Mouse (Mus musculus) CH12.LX (cell line): ENCODE measurements at regions not wholly inside any gene's neighbourhood (a gene's known extent, or its start where the extent isn't known, plus 50 kb on each side); places are given as distances from the start of the nearest gene placed in this dataset.

Experiments
- DNase-seq: peaks from one replicate; pipeline ENCODE4 v3.0.0-alpha.2; 2013; ENCODE audit errors: extremely low read depth
- H3K27ac ChIP-seq: 2 replicates; pipeline ENCODE4 v1.5.1; 2012; ENCODE audit warnings: low read depth, mild to moderate bottlenecking, control low read depth, moderate library complexity; ENCODE audit not compliant: insufficient read depth
- H3K27me3 ChIP-seq: replicated peaks from 2 replicates; pipeline ENCODE3; 2012; ENCODE audit warnings: inconsistent platforms
- H3K36me3 ChIP-seq, 2 experiments: replicated peaks in 1 of 2; 2 replicates each; pipeline versions ENCODE3 to v1.6.1; 2012; ENCODE audit warnings: inconsistent platforms in 1 of 2, low read length in 1 of 2, mild to moderate bottlenecking in 1 of 2, mixed read lengths in 1 of 2, moderate library complexity in 1 of 2; ENCODE audit not compliant: control insufficient read depth in 1 of 2, insufficient read depth in 1 of 2
- H3K4me1 ChIP-seq, 2 experiments: 2 replicates each; pipeline ENCODE4 v1.6.1; 2012; ENCODE audit warnings: inconsistent platforms in 1 of 2, moderate library complexity in 1 of 2; ENCODE audit not compliant: insufficient read depth in 2 of 2, control insufficient read depth in 1 of 2
- H3K4me2 ChIP-seq: 2 replicates; pipeline ENCODE4 v1.6.1; 2012; ENCODE audit warnings: low read depth, mild to moderate bottlenecking, control low read depth; ENCODE audit not compliant: poor library complexity, insufficient read depth, severe bottlenecking
- H3K4me3 ChIP-seq, 3 experiments: fragments of 150-350 bp in 1 of 3; sonication (generic) in 1 of 3; replicated peaks in 1 of 3; 2 replicates each; pipeline versions ENCODE3 to v1.5.1; 2011 to 2012; ENCODE audit warnings: low read depth in 2 of 3, low read length in 2 of 3, mild to moderate bottlenecking in 2 of 3, moderate library complexity in 2 of 3, control low read depth in 1 of 3, improper control_type of control experiment in 1 of 3, inconsistent platforms in 1 of 3, mixed read lengths in 1 of 3; ENCODE audit not compliant: poor library complexity in 1 of 3
- H3K79me2 ChIP-seq: replicated peaks from 2 replicates; pipeline ENCODE4 v1.6.1; 2012; ENCODE audit warnings: mild to moderate bottlenecking, moderate library complexity; ENCODE audit not compliant: control insufficient read depth, poor library complexity, insufficient read depth, severe bottlenecking; ENCODE audit errors: extremely low read depth
- H3K9ac ChIP-seq: 2 replicates; pipeline ENCODE4 v1.6.1; 2012; ENCODE audit warnings: low read depth, mild to moderate bottlenecking, control low read depth, moderate library complexity; ENCODE audit not compliant: insufficient read depth
- H3K9me3 ChIP-seq: replicated peaks from 2 replicates; pipeline ENCODE3; 2012; ENCODE audit warnings: low read length, inconsistent platforms, mixed read lengths
- CHD1 ChIP-seq: IDR thresholded peaks from 2 replicates; pipeline ENCODE4 v1.6.1; 2012; ENCODE audit warnings: low read depth, low read length, improper control_type of control experiment, inconsistent platforms
- CHD2 ChIP-seq: IDR thresholded peaks from 2 replicates; pipeline ENCODE4 v1.6.1; 2011; ENCODE audit warnings: low read length, improper control_type of control experiment
- CTCF ChIP-seq, 2 experiments: IDR thresholded peaks in 1 of 2; conservative IDR thresholded peaks in 1 of 2; 2 replicates each; pipeline ENCODE4 v1.5.1; 2011 to 2012; ENCODE audit warnings: low read depth in 2 of 2, low read length in 2 of 2, improper control_type of control experiment in 1 of 2, inconsistent platforms in 1 of 2, mild to moderate bottlenecking in 1 of 2, moderate library complexity in 1 of 2
- GABPA ChIP-seq: IDR thresholded peaks from 2 replicates; pipeline ENCODE4 v1.6.1; 2012; ENCODE audit warnings: low read depth, low read length, improper control_type of control experiment, inconsistent platforms; ENCODE audit not compliant: insufficient replicate concordance
- IRF4 ChIP-seq: IDR thresholded peaks from 2 replicates; pipeline ENCODE4 v1.6.1; 2014; ENCODE audit warnings: low read depth, mild to moderate bottlenecking, inconsistent platforms, low read length, improper control_type of control experiment
- JUN ChIP-seq: IDR thresholded peaks from 2 replicates; pipeline ENCODE4 v1.6.1; 2011; ENCODE audit warnings: low read depth, mild to moderate bottlenecking, low read length, improper control_type of control experiment, moderate library complexity; ENCODE audit not compliant: insufficient read depth
- JUND ChIP-seq: conservative IDR thresholded peaks from 2 replicates; pipeline ENCODE4 v1.6.1; 2011; ENCODE audit warnings: low read depth, low read length, improper control_type of control experiment
- MAFK ChIP-seq: IDR thresholded peaks from 2 replicates; pipeline ENCODE4 v1.6.1; 2011; ENCODE audit warnings: low read length, improper control_type of control experiment; ENCODE audit not compliant: insufficient replicate concordance
- MAZ ChIP-seq: IDR thresholded peaks from 2 replicates; pipeline ENCODE4 v1.6.1; 2012; ENCODE audit warnings: low read depth, mild to moderate bottlenecking, inconsistent platforms, low read length, improper control_type of control experiment, moderate library complexity
- MEF2A ChIP-seq: IDR thresholded peaks from 2 replicates; pipeline ENCODE4 v1.6.1; 2014; ENCODE audit warnings: low read depth, mild to moderate bottlenecking, inconsistent platforms, low read length, improper control_type of control experiment, borderline replicate concordance
- MXI1 ChIP-seq: IDR thresholded peaks from 2 replicates; pipeline ENCODE4 v1.6.1; 2011; ENCODE audit warnings: mild to moderate bottlenecking, low read depth, low read length, improper control_type of control experiment
- MYC ChIP-seq: IDR thresholded peaks from 2 replicates; pipeline ENCODE4 v1.6.1; 2011; ENCODE audit warnings: low read depth, mild to moderate bottlenecking, improper control_type of control experiment, low read length
- NELFE ChIP-seq: IDR thresholded peaks from 2 replicates; pipeline ENCODE4 v1.6.1; 2011; ENCODE audit warnings: low read depth, low read length, improper control_type of control experiment
- NRF1 ChIP-seq: IDR thresholded peaks from 2 replicates; pipeline ENCODE4 v1.6.1; 2014; ENCODE audit warnings: low read depth, mild to moderate bottlenecking, inconsistent platforms, low read length, improper control_type of control experiment, moderate library complexity
- PAX5 ChIP-seq: IDR thresholded peaks from 2 replicates; pipeline ENCODE4 v1.6.1; 2012; ENCODE audit warnings: low read length, inconsistent platforms, mixed read lengths
- POLR2A ChIP-seq: IDR thresholded peaks from 2 replicates; pipeline ENCODE4 v1.6.1; 2011; ENCODE audit warnings: low read depth, mild to moderate bottlenecking, improper control_type of control experiment, low read length
- POLR2AphosphoS2 ChIP-seq: IDR thresholded peaks from 2 replicates; pipeline ENCODE4 v1.6.1; 2011; ENCODE audit warnings: low read depth, low read length, improper control_type of control experiment
- RCOR1 ChIP-seq: conservative IDR thresholded peaks from 2 replicates; pipeline ENCODE4 v1.6.1; 2012; ENCODE audit warnings: low read depth, mild to moderate bottlenecking, inconsistent platforms, low read length, improper control_type of control experiment
- SIN3A ChIP-seq: IDR thresholded peaks from 2 replicates; pipeline ENCODE4 v1.6.1; 2012; ENCODE audit warnings: low read length, improper control_type of control experiment, inconsistent platforms
- SMC3 ChIP-seq: IDR thresholded peaks from 2 replicates; pipeline ENCODE4 v1.6.1; 2011; ENCODE audit warnings: low read depth, low read length, improper control_type of control experiment
- TBP ChIP-seq: conservative IDR thresholded peaks from 2 replicates; pipeline ENCODE4 v1.6.1; 2011; ENCODE audit warnings: low read depth, low read length, improper control_type of control experiment
- TCF12 ChIP-seq: IDR thresholded peaks from 2 replicates; pipeline ENCODE4 v1.6.1; 2014; ENCODE audit warnings: low read depth, mild to moderate bottlenecking, inconsistent platforms, low read length, improper control_type of control experiment
- USF1 ChIP-seq: IDR thresholded peaks from 2 replicates; pipeline ENCODE4 v1.6.1; 2014; ENCODE audit warnings: low read depth, mild to moderate bottlenecking, inconsistent platforms, low read length, improper control_type of control experiment
- ZC3H11A ChIP-seq: IDR thresholded peaks from 2 replicates; pipeline ENCODE4 v1.6.1; 2012; ENCODE audit warnings: low read depth, mild to moderate bottlenecking, inconsistent platforms, low read length, improper control_type of control experiment
- ZKSCAN1 ChIP-seq: IDR thresholded peaks from 2 replicates; pipeline ENCODE4 v1.6.1; 2012; ENCODE audit warnings: low read depth, inconsistent platforms, low read length, improper control_type of control experiment, borderline replicate concordance
- ZMIZ1 ChIP-seq: IDR thresholded peaks from 2 replicates; pipeline ENCODE4 v1.6.1; 2012; ENCODE audit warnings: low read depth, mild to moderate bottlenecking, inconsistent platforms, low read length, improper control_type of control experiment
- ZNF384 ChIP-seq: IDR thresholded peaks from 2 replicates; pipeline ENCODE4 v1.6.1; 2012; ENCODE audit warnings: low read depth, low read length, improper control_type of control experiment, inconsistent platforms
- dilution Hi-C: fragments of 300-500 bp; cut with MboI; formaldehyde crosslinking; loops from 2 replicates; pipeline ENCODE4 v1.14.3; 2020; ENCODE audit warnings: low sequenced_read_pairs; ENCODE audit not compliant: extremely low pct_unique_long_range_greater_than_20kb, extremely low pct_ligation_motif_present
- in situ Hi-C: fragments of 300-500 bp; cut with MboI; formaldehyde crosslinking; loops from 3 replicates; pipeline ENCODE4 v1.14.3; 2019; ENCODE audit warnings: low sequenced_read_pairs, low pct_ligation_motif_present, low pct_unique_long_range_greater_than_20kb, mixed read lengths

- DNase-seq, result no peak
- H3K4me2 ChIP-seq, result no peak overlapping the region
- H3K27ac ChIP-seq, result no peak overlapping the region
- in situ Hi-C loops (no loop called here), dilution Hi-C loops (no loop called here)
- H3K9ac ChIP-seq, result no peak overlapping the region
- TF ChIP-seq POLR2AphosphoS2, result no peak
- no peak for TF ChIP-seq SIN3A
- TF ChIP-seq POLR2A, result no peak
- TF ChIP-seq JUN, result no peak
- TF ChIP-seq PAX5, result no peak
- TF ChIP-seq RCOR1, result no peak
- TF ChIP-seq NELFE, result no peak
- no peak for TF ChIP-seq USF1
- TF ChIP-seq CHD1, result no peak
- TF ChIP-seq TBP, result no peak
- no peak for TF ChIP-seq MXI1
- no peak for TF ChIP-seq GABPA
- TF ChIP-seq IRF4, result no peak
- TF ChIP-seq JUND, result no peak
- TF ChIP-seq TCF12, result no peak
- TF ChIP-seq MAFK, result no peak
- no peak for TF ChIP-seq SMC3
- no peak for TF ChIP-seq ZNF384
- no peaks in the 10 kb centered on the region for H3K9me3 ChIP-seq
- no peaks in the 10 kb centered on the region for H3K36me3 ChIP-seq
- no peak overlapping the region for H3K4me3 ChIP-seq
- H3K4me1 ChIP-seq, result no peaks in the 10 kb centered on the region
- no peaks in the 10 kb centered on the region for H3K79me2 ChIP-seq
- H3K27me3 ChIP-seq, result no peaks in the 10 kb centered on the region
Measured at GRCm38 (mm10) chr12:92189022-92189421, 340.1 kb upstream of the Sel1l start.

GRCm38 (mm10) chr12:92187133-92187482, 338.2 kb upstream of the Sel1l start:
- Histone ChIP-seq H3K9me3 (no peaks in the 10 kb centered on the region), H3K4me3 (no peak overlapping the region), H3K4me2 (no peak overlapping the region), H3K79me2 (no peaks in the 10 kb centered on the region), H3K27ac (no peak overlapping the region), H3K27me3 (no peaks in the 10 kb centered on the region), H3K36me3 (no peaks in the 10 kb centered on the region), H3K4me1 (no peaks in the 10 kb centered on the region), H3K9ac (no peak overlapping the region)
- in situ Hi-C loops (no loop called here), dilution Hi-C loops (no loop called here)
- TF ChIP-seq CTCF (conservative IDR thresholded peaks at IDR 0.05 in 1 of 2, IDR thresholded peaks at IDR 0.05 in 1 of 2; ENCODE audit: low read depth in 2 of 2, low read length in 2 of 2) (no peak), MYC (no peak), JUN (no peak), ZMIZ1 (no peak), ZKSCAN1 (no peak), SIN3A (no peak), MEF2A (no peak), CHD1 (no peak), NRF1 (no peak), RCOR1 (no peak), TCF12 (no peak), POLR2AphosphoS2 (no peak), ZC3H11A (no peak), MAZ (no peak), CHD2 (no peak)
- no peak for DNase-seq
